Mouse (Mus musculus) heart, postnatal 14 days (tissue): ENCODE measurements around the gene Psmd7. TPM values are rescaled to one million over a fixed set of nuclear protein-coding genes. Genes with fewer than 3 reads are reported as not detected.

Source experiments
- DNase-seq, 2 experiments: peaks; one replicate each; pipeline ENCODE4 v3.0.0; 2021 to 2022
- intact Hi-C: fragments of 180-260 bp; cut with DNase I; formaldehyde crosslinking; loops from one replicate; pipeline ENCODE4 v1.15.1; 2025
- total RNA-seq, 2 experiments: library from RNA; stranded (reverse); gene quantifications; 2 replicates each; pipeline ENCODE4 v1.2.3; 2021

Gene Psmd7
- total RNA-seq, 2 experiments from 2014 or later: 82.7 to 91.6 TPM

DNA sequence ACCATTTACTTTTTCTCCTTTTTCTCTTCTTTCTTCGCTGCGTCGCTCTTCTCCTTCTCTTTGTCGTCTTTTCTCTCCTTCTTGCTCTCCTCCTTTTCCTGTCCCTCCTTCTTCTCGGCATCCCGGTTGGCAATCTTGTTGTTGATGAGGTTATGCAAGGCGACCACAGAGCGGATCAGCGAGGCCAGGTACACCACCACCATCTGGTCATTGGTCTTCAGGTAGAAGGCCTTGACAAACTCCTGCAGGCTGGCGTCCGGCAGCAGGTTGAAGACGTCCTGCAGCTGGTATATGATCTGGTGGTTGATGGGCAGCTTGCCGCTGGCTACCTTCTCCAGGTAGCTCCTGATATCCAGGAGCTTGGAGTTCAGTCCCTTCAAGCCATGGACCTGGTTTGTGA lies 7.4 kb downstream of the Psmd7 start:
- DNase-seq: no peak
- intact Hi-C loops: no loop called here

DNA sequence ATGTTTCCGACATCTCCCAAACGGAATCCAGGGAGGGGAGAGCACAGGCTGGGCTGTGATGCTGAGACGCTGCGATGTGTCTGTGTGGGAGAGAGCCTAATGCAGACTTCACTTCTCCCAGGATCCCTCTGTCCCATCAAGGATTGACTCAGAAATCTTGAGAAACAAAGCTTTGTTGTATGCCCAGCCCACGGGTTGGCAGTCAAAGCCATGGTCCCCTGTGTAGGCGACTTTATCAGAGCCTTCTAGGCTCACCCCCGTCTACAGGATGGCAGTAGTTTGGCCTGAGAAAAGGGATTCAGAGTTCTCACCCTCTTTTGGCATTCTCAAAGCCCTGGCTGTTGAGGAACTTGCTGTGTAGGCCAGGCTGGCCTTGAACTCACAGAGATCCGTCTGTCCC lies 9.7 kb downstream of the Psmd7 start:
- DNase-seq: no peak
- intact Hi-C loops: no loop called here

DNA sequence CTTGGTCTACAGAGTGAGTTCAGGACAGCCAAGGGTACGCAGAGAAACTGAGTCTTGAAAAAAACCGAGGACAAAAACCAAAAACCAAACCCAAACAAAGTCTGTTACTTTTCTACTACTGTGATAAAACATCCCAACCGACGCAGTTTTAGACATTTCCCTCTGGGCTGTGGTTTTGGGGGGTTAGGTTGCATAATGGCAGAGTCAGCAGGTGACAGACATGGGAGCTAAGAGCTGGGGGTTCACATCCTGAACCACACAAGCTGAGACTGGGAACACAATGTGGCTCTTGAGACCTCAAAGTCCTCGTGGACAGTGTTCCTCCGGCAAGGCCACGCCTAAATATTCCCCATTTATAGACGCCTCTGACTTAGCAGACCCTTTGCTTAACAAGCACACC lies 10.1 kb downstream of the Psmd7 start:
- no peak for DNase-seq
- intact Hi-C loops: no loop called here

DNA sequence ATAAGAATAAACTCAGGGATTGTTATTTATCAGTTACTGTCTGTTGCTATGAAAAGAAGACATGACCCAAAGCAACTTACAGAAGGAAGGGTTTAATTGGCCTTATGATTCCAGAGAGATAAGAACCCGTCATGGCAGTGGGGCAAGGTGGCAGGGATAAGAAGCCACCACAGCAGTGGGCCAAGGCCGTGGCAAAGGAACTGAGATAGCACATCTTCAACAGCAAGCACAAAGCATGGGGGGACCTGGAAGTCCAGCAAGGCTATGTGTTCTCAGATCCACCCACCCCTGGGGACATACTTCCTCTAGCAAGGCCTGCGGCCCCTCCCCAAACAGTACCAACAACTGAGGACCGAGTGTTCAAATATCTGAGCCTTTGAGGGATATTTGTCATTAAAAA lies 10.6 kb downstream of the Psmd7 start:
- no peak for DNase-seq
- intact Hi-C loops: no loop called here

DNA sequence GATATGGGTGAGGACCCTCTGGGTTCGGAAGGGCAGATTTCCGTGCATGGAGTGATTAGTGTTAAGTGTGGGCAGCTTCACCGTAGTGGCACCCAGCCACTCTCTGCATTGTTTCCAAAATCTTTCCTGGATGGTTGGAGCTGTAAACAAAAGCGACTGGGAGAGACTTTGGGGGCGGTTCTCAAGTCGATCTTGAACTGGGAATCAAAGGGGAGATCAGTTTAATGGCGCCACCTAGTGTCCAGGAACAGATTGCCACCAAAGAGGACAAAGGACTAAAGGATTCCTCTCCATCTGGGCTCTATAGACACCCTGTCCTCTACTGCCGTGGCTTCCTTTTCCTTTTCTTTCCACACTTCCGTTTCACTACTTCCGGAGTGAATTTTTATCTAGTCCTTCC lies 11.6 kb downstream of the Psmd7 start:
- intact Hi-C loops: loop anchor here (1.0 kb wide), 1 partner anchor 121 kb away; no protein-coding TSS in a partner anchor
- DNase-seq: peak; percentile 78 to 90

DNA sequence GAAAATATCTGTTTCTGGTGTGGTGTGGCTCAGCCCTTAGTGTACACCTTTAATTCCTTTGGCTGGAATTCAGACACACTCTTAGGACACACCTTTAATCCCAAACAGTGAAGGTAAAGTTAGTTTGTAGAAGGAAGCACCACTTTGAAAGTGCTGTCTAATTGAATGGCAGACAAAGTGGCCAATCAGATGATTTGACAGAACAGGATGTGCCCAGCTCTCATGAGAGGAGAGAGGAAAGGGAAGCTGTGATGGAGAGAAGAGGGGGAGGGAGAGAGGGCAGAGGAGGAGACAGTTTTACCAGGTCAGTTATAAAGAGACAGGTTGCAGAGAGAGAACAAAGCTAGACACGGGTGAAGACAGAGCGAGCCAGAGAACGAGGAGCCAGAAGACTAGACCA lies 13.5 kb downstream of the Psmd7 start:
- DNase-seq: no peak

DNA sequence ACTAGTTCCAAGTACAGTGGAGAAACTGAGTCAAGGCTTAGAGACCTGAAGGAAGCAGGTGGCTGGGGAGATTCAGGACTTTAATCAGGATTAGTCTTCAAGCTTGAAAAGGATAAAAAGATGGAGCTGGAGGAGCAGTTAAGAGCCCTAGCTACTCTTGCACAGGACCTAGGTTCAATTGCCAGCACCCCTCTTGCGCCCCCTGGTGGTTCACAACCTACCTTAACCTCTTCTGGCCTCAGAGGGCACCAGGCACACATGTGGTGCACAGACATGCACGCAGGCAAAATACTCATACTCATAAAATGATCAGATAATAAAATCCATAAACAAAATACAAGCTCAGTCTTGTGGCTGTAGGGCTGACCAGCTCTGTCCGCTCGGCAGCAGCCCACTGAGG lies 15.8 kb downstream of the Psmd7 start:
- intact Hi-C loops: no loop called here
- peak; percentile 75 to 85 for DNase-seq

More for the DNA sequence above, 13.5 kb downstream of the Psmd7 start:
- intact Hi-C loops: no loop called here

DNA sequence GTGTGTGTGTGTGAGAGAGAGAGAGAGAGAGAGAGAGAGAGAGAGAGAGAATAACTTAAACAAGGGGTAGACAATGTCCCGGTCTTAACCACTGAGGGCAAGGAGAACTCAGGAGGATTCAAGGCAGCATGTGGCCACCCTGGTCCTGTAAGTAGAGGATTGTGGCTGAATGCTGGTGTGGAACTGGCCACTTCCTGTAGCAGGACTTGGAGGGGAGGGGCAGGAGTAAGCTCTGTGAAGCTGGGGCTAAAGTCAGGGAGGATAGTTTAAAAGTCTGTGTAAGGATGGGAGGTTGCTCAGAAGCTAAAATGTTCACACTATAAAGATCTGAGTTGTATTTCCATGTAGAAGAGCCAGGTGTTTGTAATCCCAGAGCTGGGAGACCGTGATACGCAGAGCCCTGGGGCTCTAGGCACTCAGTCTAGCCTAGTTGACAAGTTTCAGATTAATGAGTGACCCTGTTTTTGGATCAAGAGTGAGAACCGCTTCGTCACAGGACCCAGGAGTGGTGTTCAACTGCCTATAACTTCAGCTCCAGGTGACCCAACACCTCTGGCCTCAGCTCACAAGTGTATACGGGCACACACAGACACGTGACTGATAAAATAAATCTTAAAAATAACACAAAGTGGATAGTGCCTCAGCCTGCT lies 16.7 kb downstream of the Psmd7 start:
- intact Hi-C loops: no loop called here
- DNase-seq: no peak

DNA sequence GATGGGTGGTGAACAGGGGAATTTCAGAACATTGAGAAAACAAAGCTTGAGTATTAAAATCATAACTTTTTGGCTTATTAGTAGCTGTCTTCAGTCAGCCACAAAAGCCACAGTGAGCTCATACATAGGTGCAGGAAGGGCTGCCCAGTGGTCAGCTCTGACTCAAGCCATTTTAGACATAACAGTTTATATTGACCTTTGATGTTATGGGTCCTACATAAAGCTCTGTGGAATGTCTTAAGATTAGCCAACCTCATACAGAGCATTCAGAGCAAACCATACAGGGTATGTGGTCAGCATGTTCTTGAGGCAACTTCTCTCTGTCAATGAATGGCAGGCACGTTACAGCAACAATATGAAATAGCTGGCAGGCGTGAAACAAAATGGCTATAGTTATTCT lies 17.2 kb downstream of the Psmd7 start:
- DNase-seq: no peak
- intact Hi-C loops: no loop called here

DNA sequence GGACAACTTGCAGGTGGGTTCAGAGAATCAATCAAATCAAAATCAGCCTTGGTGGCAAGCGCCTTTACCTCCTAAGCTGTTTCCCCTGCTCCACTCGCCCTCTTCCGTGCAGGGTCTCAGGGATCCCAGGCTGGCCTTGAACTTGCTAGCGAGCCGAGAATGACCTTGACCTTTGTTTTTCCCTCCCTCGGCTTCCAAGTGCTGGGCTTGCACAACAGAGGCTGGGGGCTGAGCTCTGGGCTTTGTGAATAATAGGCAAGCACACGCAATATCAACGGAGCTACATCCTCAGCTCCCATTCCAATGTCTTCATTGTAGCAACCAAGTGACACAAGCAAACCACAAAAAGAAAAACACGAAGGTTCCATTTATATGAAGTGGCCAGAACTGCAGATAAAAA lies 26.1 kb downstream of the Psmd7 start:
- intact Hi-C loops: no loop called here
- no peak for DNase-seq

DNA sequence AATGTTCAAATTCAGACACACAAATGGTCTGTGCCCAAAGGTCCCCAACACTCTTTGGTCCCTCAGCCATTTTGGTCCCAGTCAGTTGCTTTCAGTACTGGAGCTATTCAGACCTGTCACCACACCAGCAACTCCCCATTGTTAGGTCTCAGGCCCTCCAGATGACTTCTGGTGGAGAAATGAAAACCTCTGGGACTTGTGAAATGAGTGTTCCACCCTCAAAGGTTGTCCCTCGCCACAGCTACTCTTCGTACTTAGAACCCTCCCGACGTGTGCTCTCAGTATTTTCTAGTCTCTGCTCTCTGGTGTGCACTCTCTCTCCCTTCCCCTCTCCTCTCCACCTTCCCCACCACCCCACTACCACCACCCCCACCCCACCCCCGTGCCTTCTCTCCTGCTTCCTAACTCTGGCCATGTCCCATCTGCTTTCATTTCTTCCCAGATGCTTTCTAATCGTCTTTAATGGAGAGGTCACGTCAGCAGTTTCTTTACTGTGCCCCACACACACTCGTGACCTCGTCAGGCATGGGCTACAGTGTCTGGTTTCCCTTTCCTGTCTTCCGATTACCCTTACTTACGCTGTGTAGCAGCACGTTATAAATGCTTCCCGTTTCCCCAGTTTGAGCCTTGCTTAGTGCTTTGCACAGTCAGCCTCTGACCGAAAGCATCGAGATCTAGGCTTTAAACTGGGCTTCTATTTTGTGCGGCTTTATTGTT lies 27.3 kb downstream of the Psmd7 start:
- intact Hi-C loops: no loop called here
- no peak for DNase-seq

DNA sequence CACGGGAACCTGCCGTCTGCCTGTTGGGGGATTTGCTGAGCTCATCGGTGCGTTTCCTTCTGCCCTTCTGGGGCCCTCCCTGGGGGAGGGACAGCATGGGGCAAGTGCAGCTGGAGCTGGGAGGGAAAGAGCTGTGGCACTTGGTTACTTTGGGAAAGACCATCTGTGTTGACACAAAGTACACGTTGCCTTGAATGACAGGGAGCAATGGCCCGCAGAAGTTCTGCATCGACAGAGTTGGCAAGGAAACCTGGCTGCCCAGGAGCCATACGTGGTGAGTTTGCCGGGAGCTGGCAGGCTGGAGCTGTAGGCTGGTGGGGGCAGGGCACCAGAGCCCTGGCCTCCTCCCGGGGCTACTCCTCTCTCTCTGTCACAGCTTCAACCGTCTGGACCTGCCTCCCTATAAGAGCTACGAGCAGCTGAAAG lies 31.7 kb downstream of the Psmd7 start:
- DNase-seq: no peak
- intact Hi-C loops: no loop called here

DNA sequence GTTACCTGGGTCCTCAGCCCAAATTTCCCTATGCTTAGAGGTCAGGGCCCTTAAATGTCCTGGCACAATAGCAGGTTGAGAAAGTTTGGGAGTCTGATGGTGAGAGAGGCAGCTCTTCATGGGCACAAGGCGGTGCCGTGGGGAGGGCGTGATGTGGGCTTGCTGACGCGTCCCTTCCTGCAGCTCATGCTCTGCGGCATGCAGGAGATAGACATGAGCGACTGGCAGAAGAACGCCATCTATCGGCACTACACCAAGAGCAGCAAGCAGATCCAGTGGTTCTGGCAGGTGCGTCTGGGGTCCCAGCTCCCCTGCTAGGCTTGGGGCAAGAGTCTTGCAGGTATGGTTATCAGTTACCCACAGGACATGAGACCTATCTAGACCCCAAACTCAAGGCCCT lies 33.0 kb downstream of the Psmd7 start:
- intact Hi-C loops: no loop called here
- DNase-seq: no peak

DNA sequence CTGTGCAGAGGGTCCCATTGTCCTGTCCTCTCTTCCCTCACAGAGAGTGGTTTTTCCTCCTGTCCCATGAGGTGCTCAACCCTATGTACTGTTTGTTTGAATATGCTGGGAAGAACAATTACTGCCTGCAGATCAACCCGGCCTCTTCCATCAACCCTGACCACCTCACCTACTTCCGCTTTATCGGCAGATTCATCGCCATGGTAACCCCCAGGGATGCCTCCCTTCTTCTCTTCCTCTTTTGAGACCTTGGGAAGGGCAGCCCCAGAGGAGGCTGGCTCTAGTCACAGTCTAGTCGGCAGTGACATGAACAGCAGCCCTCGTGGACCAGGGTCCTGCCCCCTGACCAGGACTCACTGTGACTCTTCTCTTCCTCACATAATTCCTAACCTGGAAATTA lies 36.0 kb downstream of the Psmd7 start:
- no peak for DNase-seq
- intact Hi-C loops: no loop called here

DNA sequence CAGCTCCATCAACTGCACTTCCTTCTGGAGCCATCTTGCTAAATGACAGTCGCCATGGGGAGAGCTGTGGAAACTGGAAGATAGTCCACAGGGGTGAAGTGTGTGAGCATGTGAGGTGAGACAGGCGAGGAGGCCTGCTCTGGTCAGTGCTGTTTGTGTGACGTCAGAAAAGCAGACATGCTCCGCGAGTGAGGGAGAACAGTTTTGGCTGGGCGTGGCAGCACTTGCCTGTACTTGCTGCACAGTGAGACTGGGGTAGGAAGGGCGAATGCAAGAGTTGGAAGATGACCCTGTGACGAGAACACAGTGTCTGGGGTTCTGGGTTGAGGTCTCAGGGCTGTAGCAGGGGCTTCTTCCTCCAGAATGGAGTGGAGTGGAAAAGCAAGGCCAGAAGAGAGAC lies 41.4 kb downstream of the Psmd7 start:
- intact Hi-C loops: loop anchor here (5.0 kb wide), 1 partner anchor 75 kb away; no protein-coding TSS in a partner anchor
- no peak for DNase-seq

DNA sequence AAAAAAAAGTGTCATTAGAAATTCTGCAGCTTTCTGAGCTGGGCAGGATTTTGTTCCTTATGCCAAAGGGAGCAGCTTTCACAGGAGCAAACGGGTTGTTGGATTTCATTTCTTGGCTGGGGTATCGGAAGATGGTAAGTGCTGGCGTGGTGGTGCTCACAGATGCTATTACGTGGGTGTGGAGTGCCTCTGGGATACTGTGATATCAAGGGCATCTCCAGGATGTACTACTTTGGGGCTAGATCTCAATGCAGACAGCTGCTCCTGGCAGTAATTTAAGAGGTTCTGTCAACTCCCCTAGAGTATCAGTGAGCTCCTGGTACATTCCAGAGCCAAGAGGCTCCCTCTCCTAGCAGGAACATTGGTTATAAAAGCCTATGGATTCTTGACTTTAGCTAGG lies 42.1 kb downstream of the Psmd7 start:
- no peak for DNase-seq
- intact Hi-C loops: loop anchor here (5.0 kb wide), 1 partner anchor 74 kb away; no protein-coding TSS in a partner anchor

DNA sequence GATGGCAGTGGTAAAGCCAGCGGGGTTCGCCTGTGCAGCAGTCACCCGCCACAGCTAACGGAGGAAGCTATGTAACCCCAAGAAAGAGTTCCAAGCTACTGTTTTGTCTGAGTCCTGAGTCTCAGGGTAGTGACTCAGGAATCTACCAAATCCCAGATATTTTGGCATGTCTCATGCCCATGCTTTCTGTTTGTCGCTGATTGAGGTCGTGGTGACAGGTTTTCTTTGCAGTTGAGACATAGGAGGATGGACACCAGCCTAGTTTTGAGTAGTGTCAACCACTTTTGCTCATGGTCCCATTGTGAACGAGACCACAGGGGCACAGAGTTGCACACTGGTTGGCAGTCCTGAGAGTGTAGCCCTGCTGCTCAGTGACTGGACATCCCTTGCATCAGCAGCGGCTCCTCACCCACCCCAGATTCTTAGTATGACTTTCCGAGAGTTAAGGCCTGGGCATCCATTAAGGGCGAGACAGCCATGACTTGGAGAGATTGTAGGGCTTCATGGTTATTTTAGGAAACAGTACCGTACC lies 42.6 kb downstream of the Psmd7 start:
- intact Hi-C loops: loop anchor here (5.0 kb wide), 1 partner anchor 73 kb away; no protein-coding TSS in a partner anchor
- DNase-seq: no peak

DNA sequence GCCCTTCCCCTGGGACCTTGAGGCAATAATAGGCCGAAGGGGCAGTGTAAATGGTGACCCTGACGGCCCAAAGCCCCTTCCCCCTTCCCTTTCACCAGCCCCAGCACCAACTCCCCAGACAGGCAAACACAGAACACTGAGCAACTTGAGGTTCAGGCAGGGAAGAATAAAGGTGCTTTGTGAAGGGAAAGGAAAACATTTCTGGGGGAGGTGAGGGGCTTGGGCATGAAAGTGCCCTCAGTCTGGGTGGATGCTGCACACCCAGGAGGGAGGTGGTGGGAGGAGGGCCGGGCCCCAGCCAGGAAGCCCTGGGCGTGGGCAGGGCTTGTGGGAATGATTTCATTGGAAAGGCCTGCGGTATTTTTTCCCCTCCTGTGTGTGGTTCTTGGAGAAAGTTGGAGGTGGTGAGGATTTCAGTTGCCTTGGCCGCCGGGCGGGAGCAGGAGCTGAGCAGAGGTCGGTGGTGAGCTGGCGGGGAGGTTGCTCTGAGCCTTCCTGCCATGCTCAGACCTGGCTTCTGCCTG lies 43.6 kb downstream of the Psmd7 start:
- intact Hi-C loops: loop anchor here (5.0 kb wide), 1 partner anchor 72 kb away; no protein-coding TSS in a partner anchor
- DNase-seq: peak; percentile 35 to 42

DNA sequence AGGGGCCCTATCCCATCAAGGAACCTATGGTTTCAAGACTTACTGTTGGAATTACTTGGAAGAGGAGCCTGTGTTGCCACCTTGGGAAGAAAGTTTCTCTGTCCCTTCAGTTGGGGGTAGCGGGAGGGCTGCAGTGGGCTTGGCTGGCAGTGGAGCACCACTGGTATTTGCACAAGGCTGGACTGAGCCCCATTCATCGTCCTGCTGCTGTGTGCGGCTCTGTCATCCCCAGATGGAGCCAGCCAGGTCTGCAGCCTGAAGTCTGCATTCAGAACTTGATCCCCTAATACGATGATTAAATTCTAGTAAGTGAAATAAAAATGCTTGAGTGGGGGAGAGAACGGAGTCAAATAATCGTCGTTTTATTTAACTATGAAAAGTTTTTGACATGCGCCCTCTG lies 44.1 kb downstream of the Psmd7 start:
- intact Hi-C loops: no loop called here
- no peak for DNase-seq

DNA sequence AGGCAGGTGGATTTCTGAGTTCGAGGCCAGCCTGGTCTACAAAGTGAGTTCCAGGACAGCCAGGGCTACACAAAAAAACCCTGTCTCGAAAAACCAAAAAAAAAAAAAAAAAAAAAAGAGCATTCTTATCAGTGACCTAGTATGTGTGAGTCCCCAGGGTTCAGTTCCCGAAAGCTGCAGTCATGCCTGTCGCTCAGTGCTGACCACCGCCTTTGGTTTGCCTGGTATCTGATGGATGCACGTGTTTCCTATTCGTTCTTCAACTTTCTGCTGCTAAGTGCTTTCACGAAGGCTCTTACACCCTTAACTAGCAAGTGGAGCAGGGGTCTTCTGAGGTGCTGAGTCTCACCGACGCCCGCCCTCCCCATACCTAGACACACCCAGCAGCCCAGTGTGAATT lies 44.5 kb downstream of the Psmd7 start:
- intact Hi-C loops: no loop called here
- DNase-seq: no peak

DNA sequence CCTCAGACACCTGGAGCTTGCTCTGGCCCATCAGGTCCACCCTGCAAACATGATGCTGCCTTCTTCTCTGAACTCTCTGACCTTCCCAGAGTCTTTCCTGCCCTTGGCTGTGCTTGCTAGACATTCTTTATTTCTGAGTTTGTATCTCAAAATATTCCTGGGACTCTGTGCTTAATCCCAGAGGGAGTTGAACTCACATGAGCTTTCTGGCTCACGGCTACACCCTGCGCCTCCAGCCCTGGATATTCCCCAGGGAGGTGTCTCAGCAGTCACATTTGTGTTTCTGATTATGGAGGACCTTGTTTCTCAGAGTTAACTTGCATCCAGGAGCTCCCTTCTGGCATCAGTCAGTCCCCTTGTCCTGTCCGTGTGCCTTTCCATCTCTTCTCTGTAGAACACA lies 46.1 kb downstream of the Psmd7 start:
- intact Hi-C loops: no loop called here
- no peak for DNase-seq

DNA sequence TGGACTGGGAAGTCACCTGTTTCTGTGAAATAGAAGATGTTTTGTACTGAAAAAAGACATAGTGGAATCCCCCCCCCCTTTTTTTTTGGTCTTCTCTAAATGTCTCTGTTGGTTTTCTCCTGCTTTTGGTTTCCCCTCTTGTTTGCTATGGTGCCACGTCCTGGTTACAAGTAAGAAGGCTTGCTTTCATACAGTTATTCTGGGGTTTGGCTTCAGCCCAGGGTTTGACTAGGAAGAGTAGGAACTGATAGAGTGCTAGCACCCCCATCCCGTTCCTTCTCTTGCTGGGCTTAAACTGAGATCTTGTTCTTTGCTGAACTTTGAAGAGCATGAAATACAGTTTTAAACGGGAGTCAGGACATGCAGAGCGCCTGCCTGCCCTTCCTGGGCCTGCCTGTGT lies 46.9 kb downstream of the Psmd7 start:
- intact Hi-C loops: no loop called here
- DNase-seq: no peak
